Comparison of ENCODE assay signal across 22 mouse cellular contexts in the genomic region with DNA sequence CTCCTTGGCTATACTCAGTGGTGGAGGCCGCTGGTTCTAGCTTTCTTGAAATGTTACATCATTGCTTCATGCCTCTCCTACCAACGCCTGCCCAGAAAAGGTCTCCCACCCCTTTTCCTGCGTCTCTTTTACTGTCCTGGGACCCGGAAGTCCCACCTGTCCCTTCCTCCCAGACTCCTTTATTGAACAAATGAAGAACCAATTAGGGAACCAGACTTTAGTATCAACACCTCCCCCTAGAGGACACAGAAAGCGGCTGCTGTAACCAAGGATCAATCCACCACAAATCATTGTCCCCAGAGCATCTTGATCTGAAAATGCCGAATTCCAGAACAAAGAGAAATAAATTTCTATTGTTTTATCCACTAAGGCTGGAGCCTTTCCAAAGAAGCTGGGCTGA. TPM values are rescaled to one million over a fixed set of nuclear protein-coding genes. Genes with fewer than 3 reads are reported as not detected.
DNase-seq lines count a peak whose midpoint lies in the region; ATAC-seq and TF ChIP-seq lines count a peak whose summit lies in the region.
"Had no signal": no experiment of that assay in that cellular context is flagged by ENCODE, and none has a peak within 500 bp of the region (broad histone marks: within the 10 kb centered on the region; RNA-seq: fewer than 3 reads in every experiment).

No protein-coding gene starts in this region.

- no peaks in the 10 kb centered on the region for H3K27me3 ChIP-seq in heart, adult 2 months (ENCODE audit: control insufficient read depth, insufficient read depth, low read length)
- no peaks in the 10 kb centered on the region for H3K27me3 ChIP-seq in heart, embryonic 11.5 days (ENCODE audit: control insufficient read depth, insufficient read depth, low read length)
- no peaks in the 10 kb centered on the region for H3K27me3 ChIP-seq in liver, embryonic 14.5 days (ENCODE audit: control insufficient read depth, insufficient read depth, low read length)
- H3K27me3 ChIP-seq in liver, embryonic 12.5 days (replicated peaks) = no peaks in the 10 kb centered on the region
- no peaks in the 10 kb centered on the region; the same call in 1 of the 2 replicates for H3K27me3 ChIP-seq in ES-Bruce4 (ENCODE audit: control insufficient read depth, insufficient read depth, low read length, poor library complexity, severe bottlenecking)
- H3K27me3 ChIP-seq: heart, embryonic 15.5 days; stomach, embryonic 15.5 days had no signal

- no peak for TF ChIP-seq EP300 in heart, adult 2 months (IDR thresholded peaks at IDR 0.05; ENCODE audit: insufficient read depth, low read depth, low read length)
- TF ChIP-seq EP300 in liver, embryonic 14.5 days (IDR thresholded peaks at IDR 0.05; ENCODE audit: low read depth) = no peak
- no peak for TF ChIP-seq EP300 in ES-Bruce4 (IDR thresholded peaks at IDR 0.05; ENCODE audit: insufficient read depth, low read depth, low read length)

- no peaks in the 10 kb centered on the region for H3K9me3 ChIP-seq in heart, embryonic 11.5 days (replicated peaks; ENCODE audit: control insufficient read depth, low read length)
- no peaks in the 10 kb centered on the region for H3K9me3 ChIP-seq in liver, embryonic 14.5 days (ENCODE audit: control insufficient read depth, low read length)
- H3K9me3 ChIP-seq in liver, embryonic 12.5 days (replicated peaks) = no peaks in the 10 kb centered on the region
- no peaks in the 10 kb centered on the region for H3K9me3 ChIP-seq in ES-Bruce4 (replicated peaks; ENCODE audit: control insufficient read depth, insufficient read depth, low read length, poor library complexity, severe bottlenecking)
- H3K9me3 ChIP-seq: embryonic facial prominence, embryonic 15.5 days; heart, embryonic 15.5 days; hindbrain, embryonic 10.5 days; stomach, embryonic 15.5 days had no signal

- DNase-seq in heart, adult 2 months = no peak
- no peak for DNase-seq in liver, embryonic 14.5 days (ENCODE audit: low read depth in 3 of 3, low spot score in 3 of 3)
- peak; percentile 30 for DNase-seq in induced T-regulatory cell, adult 2 months (ENCODE audit: low read depth)
- no peak for DNase-seq in ovary, postnatal 14 days (ENCODE audit: low spot score)
- DNase-seq: cerebellum, adult 18-20 months; cerebellum, postnatal 25 days; embryo, embryonic 11 days; gastrocnemius, postnatal 14 days; heart, adult 18-20 months; kidney, postnatal 4 days; lung, adult 18-20 months; lung, postnatal 36 days; thymus, adult 2 months had no signal

- 48% methylated on average over 6 of the region's 6 CpGs for WGBS in heart, adult 2 months
- 44% methylated on average over 6 of the region's 6 CpGs for WGBS in heart, embryonic 11.5 days (ENCODE audit: insufficient replicate concordance)
- WGBS in liver, embryonic 14.5 days (ENCODE audit: insufficient replicate concordance) = 35% methylated on average over 6 of the region's 6 CpGs
- WGBS in liver, embryonic 12.5 days (ENCODE audit: insufficient replicate concordance) = 37% methylated on average over 6 of the region's 6 CpGs

- H3K4me2 ChIP-seq in heart, embryonic 11.5 days = no peak overlapping the region
- no peak overlapping the region for H3K4me2 ChIP-seq in liver, embryonic 14.5 days (ENCODE audit: low read depth)
- H3K4me2 ChIP-seq in liver, embryonic 12.5 days = no peak overlapping the region
- H3K4me2 ChIP-seq: embryonic facial prominence, embryonic 15.5 days; heart, embryonic 15.5 days; stomach, embryonic 15.5 days had no signal

- no peak for ATAC-seq in heart, embryonic 11.5 days (replicated peaks; ENCODE audit: insufficient number of reproducible peaks, low FRiP score, low TSS enrichment)
- no peak for ATAC-seq in liver, embryonic 14.5 days (ENCODE audit: insufficient read depth)
- no peak for ATAC-seq in liver, embryonic 12.5 days
- ATAC-seq in frontal cortex, adult (ENCODE audit: low TSS enrichment) = no peak
- ATAC-seq: inflammation-experienced regulatory T-cells, adult 6 months had no signal

- intact Hi-C loops in heart, adult 2 months (cut with DNase I) = no loop called here

- peak; percentile 33 for TF ChIP-seq CTCF in heart, adult 2 months (IDR thresholded peaks at IDR 0.05)
- peak; percentile 23; the same call in 1 of the 2 replicates for TF ChIP-seq CTCF in liver, embryonic 14.5 days (IDR thresholded peaks at IDR 0.05; ENCODE audit: low read depth)
- TF ChIP-seq CTCF in ES-Bruce4 (IDR thresholded peaks at IDR 0.05; ENCODE audit: low read depth, low read length) = no peak

- no peak overlapping the region for H3K9ac ChIP-seq in heart, adult 2 months (ENCODE audit: low read depth, low read length)
- no peak overlapping the region for H3K9ac ChIP-seq in heart, embryonic 11.5 days (ENCODE audit: low read depth, low read length)
- H3K9ac ChIP-seq in liver, embryonic 14.5 days (replicated peaks) = no peak overlapping the region
- H3K9ac ChIP-seq in liver, embryonic 12.5 days = no peak overlapping the region
- no peak overlapping the region for H3K9ac ChIP-seq in ES-Bruce4 (ENCODE audit: low read depth, poor library complexity, severe bottlenecking)
- H3K9ac ChIP-seq: embryonic facial prominence, embryonic 15.5 days; heart, embryonic 15.5 days; stomach, embryonic 15.5 days had no signal

- no peaks in the 10 kb centered on the region for H3K4me1 ChIP-seq in heart, adult 2 months (ENCODE audit: control insufficient read depth, insufficient read depth, low read length)
- no peaks in the 10 kb centered on the region for H3K4me1 ChIP-seq in heart, embryonic 11.5 days (ENCODE audit: control insufficient read depth, insufficient read depth, low read length)
- peaks cover 0 to 2% of the 10 kb centered on the region in 2 experiments; a peak in 1 of 4 replicates for H3K4me1 ChIP-seq in liver, embryonic 14.5 days (replicated peaks; ENCODE audit: control insufficient read depth in 2 of 2, insufficient read depth in 2 of 2, low read length in 1 of 2)
- H3K4me1 ChIP-seq in liver, embryonic 12.5 days = peaks cover 4% of the 10 kb centered on the region; the same call in 1 of the 2 replicates
- no peaks in the 10 kb centered on the region for H3K4me1 ChIP-seq in ES-Bruce4 (ENCODE audit: control insufficient read depth, insufficient read depth, low read length)
- H3K4me1 ChIP-seq: stomach, embryonic 15.5 days had no signal

- H3K79me2 ChIP-seq in heart, adult 2 months (replicated peaks; ENCODE audit: control insufficient read depth, insufficient read depth, low read length) = no peaks in the 10 kb centered on the region

- no peak for TF ChIP-seq POLR2A in heart, adult 2 months (IDR thresholded peaks at IDR 0.05; ENCODE audit: insufficient read depth, low read depth, low read length)
- TF ChIP-seq POLR2A in ES-Bruce4 (IDR thresholded peaks at IDR 0.05; ENCODE audit: insufficient read depth, low read length) = no peak

- H3K4me3 ChIP-seq in heart, adult 2 months = no peak overlapping the region
- no peak overlapping the region for H3K4me3 ChIP-seq in heart, embryonic 11.5 days (ENCODE audit: low read depth, low read length)
- no peak overlapping the region for H3K4me3 ChIP-seq in liver, embryonic 14.5 days (ENCODE audit: insufficient read depth in 1 of 2, low read depth in 2 of 2, low read length in 2 of 2)
- no peak overlapping the region for H3K4me3 ChIP-seq in liver, embryonic 12.5 days
- H3K4me3 ChIP-seq in ES-Bruce4 (ENCODE audit: low read depth, low read length) = peak overlapping the region; percentile 26
- H3K4me3 ChIP-seq: embryonic facial prominence, embryonic 15.5 days; heart, embryonic 15.5 days; hindbrain, embryonic 10.5 days; stomach, embryonic 15.5 days had no signal

- H3K36me3 ChIP-seq in heart, adult 2 months (ENCODE audit: control insufficient read depth, insufficient read depth, low read length) = no peaks in the 10 kb centered on the region
- H3K36me3 ChIP-seq in heart, embryonic 11.5 days (ENCODE audit: control insufficient read depth, insufficient read depth, low read length) = no peaks in the 10 kb centered on the region
- H3K36me3 ChIP-seq in liver, embryonic 14.5 days (replicated peaks; ENCODE audit: control insufficient read depth, insufficient read depth, low read depth) = no peaks in the 10 kb centered on the region
- H3K36me3 ChIP-seq in liver, embryonic 12.5 days = no peaks in the 10 kb centered on the region
- no peaks in the 10 kb centered on the region for H3K36me3 ChIP-seq in ES-Bruce4 (ENCODE audit: control insufficient read depth, insufficient read depth, low read length, poor library complexity, severe bottlenecking)
- H3K36me3 ChIP-seq: embryonic facial prominence, embryonic 15.5 days; heart, embryonic 15.5 days; hindbrain, embryonic 10.5 days; stomach, embryonic 15.5 days had no signal

- no peak overlapping the region for H3K27ac ChIP-seq in heart, adult 2 months
- no peak overlapping the region for H3K27ac ChIP-seq in heart, embryonic 11.5 days (ENCODE audit: low read depth, low read length)
- H3K27ac ChIP-seq in liver, embryonic 14.5 days = no peak overlapping the region
- no peak overlapping the region for H3K27ac ChIP-seq in liver, embryonic 12.5 days
- H3K27ac ChIP-seq in ES-Bruce4 (ENCODE audit: insufficient read depth, low read length) = no peak overlapping the region
- H3K27ac ChIP-seq: embryonic facial prominence, embryonic 15.5 days; heart, embryonic 15.5 days; hindbrain, embryonic 10.5 days; stomach, embryonic 15.5 days had no signal

RNA-seq across cellular contexts. Expression of a gene that starts 3.5 kb away (rescaled TPM):
- 10 to 100 TPM; 22.8 to 26.2 TPM for total RNA-seq in heart, adult 2 months (2021)
- 12.9 and 17.8 TPM in 2 replicates for polyA plus RNA-seq in heart, adult 2 months (2012; rRNA removed)
- polyA plus RNA-seq in heart, embryonic 11.5 days (2014; fragmentation: Nextera tagmentation; extraction: Ambion mirVana) = 13.5 and 14.1 TPM in 2 replicates
- 1.8 and 2.8 TPM in 2 replicates for polyA plus RNA-seq in liver, embryonic 14.5 days (2012; rRNA removed)
- 1.9 and 2.1 TPM in 2 replicates for polyA plus RNA-seq in liver, embryonic 14.5 days (2014; fragmentation: Nextera tagmentation; extraction: Ambion mirVana)
- 1.8 and 2.0 TPM in 2 replicates for polyA plus RNA-seq in liver, embryonic 12.5 days (2016; fragmentation: Nextera tagmentation; extraction: Ambion mirVana)
- polyA plus RNA-seq in ES-Bruce4 (2011; ENCODE audit: insufficient read depth, insufficient read length, low read depth, missing spikeins) = 16.7 and 24.7 TPM in 2 replicates

RNA-seq across cellular contexts. Expression of a gene that starts 14.5 kb away (rescaled TPM):
- 1 to 10 TPM; 5.8 to 8.0 TPM for total RNA-seq in heart, adult 2 months (2021)
- polyA plus RNA-seq in heart, adult 2 months (2012; rRNA removed) = 2.5 and 2.9 TPM in 2 replicates
- polyA plus RNA-seq in heart, embryonic 11.5 days (2014; fragmentation: Nextera tagmentation; extraction: Ambion mirVana) = 0.46 and 0.80 TPM in 2 replicates
- 0.83 and 1.5 TPM in 2 replicates for polyA plus RNA-seq in liver, embryonic 14.5 days (2012; rRNA removed)
- polyA plus RNA-seq in liver, embryonic 14.5 days (2014; fragmentation: Nextera tagmentation; extraction: Ambion mirVana) = 2.9 and 4.0 TPM in 2 replicates
- 3.1 and 3.2 TPM in 2 replicates for polyA plus RNA-seq in liver, embryonic 12.5 days (2016; fragmentation: Nextera tagmentation; extraction: Ambion mirVana)
- 2.2 and 3.1 TPM in 2 replicates for polyA plus RNA-seq in ES-Bruce4 (2011; ENCODE audit: insufficient read depth, insufficient read length, low read depth, missing spikeins)
